Mouse (Mus musculus): ENCODE data around the gene Sf3b2.
"Not testable (repeated sequence)": the region's sequence is repeated elsewhere in the genome, so short reads cannot be mapped to it uniquely, and the experiment has no call there.

The Sf3b2 gene

DNA sequence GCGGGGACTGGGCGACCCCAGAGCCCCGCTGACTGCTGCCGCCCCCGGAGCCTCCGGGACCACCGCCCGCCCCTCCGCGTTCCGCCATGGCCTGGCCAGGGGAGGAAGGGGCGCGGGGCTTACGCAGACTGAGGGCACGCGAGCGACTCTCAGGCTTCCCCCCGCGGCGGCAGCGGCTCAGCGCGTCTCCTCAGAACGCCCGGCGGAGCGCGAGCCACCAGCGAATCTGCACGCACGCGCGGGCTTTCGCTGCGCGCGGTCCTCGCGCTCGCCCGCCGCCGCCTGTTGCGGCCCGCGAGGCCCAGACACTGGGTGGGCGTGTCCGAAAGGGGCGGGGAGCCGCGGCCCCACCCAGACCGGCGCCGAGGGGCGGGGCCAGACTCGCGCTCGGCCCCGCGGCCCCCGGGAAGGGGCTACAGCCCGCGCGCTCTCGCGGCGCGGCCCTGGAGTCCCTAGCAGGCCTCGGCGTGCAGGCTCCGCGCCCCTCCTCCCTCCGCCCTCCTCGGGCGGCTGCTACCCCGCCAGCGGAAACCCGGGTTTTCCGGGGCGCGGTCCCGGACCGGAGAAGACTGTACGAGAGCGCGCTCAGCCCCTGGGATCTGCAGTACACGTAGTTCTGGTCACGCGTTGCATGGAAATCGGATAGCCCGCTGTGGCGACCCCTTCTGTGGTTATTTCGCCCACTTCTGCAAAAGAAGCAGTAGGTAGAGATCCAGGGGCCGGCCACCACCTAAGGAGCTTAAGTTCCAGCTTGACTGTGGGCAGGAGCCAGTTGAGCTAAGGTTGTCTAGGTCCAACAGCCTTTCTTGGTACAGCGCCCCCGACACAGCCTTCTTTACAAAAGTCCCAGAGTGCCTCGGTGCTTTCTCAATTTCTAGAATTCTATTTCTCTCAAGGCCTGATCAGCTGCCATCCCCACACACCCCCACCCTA, 22.2 kb downstream of the Sf3b2 start, which contains the start of gene Pacs1:
Gene Pacs1 (minus strand): TSS at position 319 of the 933 bp plus-strand sequence.
- peak; percentile 85 for DNase-seq (ENCODE audit: low spot score)

DNA sequence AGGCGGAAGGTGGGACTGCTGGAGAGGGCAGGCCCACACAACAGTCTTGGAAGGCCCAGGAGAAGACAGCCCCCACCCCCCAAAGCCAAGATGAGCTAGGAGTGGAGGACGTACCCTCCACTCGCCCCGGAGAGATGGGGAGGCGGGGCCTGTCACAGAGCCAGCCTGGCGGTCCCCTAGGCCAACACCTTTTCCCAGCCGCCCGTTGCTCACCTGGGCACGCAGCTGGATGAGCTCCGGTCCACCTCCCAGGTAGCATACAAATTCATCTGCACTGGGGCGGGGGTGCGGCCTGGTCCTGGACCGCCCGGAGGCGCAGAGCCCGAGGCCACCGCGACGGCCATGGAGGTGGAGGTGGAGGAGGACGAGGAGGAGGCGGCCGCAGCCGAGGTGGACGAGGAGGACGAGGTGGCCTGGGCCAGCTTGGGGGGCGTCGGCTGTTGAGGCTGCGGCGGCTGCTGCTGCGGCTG, 22.9 kb downstream of the Sf3b2 start:
- DNase-seq (ENCODE audit: low spot score), result peak; percentile 23

DNA sequence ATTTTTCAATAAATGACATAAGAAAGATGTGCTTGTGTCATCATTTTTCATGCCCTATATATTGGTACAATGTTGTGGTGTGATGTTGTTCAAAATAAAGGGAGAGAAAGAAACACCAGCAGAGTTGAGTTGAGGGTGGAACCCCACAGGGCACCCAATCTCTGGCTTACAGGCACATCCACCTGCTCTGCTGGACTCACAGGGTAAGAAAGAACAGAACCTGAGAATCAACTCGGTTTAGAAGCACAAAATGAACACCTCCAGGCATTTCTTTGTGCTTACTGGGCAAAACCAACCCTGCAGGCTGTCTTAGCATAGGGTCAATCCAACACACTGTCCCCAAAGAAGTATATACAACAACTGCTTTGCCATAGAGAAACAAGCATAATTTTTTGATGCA, 23.8 kb downstream of the Sf3b2 start:
- no peak for DNase-seq (ENCODE audit: low spot score)

DNA sequence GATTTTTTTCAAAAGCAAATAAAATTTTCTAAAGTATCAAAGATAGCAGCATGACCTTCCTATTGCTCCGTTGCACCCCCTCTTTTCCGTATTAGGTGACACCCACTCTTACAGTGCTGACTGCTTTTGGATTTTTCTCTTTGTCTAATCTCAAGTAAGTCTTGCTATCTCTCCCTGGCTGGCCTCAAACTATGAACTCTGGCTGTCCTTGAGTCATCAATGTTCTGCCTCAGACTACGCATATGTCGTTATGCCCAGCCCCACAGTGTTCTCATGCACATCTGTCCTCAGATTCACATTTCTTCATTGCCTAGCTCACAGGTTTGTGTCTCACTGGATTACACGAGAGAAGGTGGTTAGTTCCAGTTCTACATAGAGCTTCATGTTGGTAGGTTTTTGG, 25.9 kb downstream of the Sf3b2 start:
- DNase-seq (ENCODE audit: low spot score), result no peak

DNA sequence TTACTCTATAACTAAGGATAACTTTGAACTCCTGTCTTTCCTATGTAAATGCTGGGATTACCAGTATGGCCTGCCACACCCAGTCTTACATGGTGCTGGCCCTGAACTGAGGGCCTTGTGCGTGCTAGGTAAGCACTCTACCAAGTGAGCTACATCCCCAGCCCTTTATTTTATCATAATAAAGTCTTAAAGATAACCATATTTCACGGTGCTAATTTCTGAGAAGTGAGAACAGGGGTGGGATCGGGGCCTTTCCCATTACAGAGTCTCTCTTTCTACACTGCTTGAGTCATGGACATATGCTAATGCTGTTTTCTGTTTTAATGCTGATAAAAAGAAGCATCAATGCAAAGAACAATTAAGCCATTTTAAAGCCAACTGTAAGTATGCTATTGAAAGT, 26.4 kb downstream of the Sf3b2 start:
- DNase-seq (ENCODE audit: low spot score), result no peak

DNA sequence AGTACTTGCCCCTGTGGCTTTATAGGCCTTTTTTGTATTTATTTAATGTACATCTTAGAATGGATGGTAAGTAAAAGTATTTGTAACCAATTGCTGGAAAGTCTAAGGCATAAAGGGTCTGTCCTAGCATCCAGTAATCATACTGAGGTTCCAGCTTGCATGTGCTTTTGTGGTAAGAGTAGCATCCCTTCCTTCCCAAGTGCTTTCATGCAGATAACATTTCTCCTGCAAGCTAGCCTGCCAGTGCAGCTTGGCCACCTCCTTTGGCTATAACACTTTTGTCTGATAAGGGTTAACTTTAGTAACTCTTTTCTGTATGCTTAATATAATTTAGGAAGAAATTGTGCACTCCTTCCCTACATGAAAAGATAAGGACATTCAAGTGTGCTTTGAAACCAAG, 27.2 kb downstream of the Sf3b2 start:
- DNase-seq (ENCODE audit: low spot score), result no peak

DNA sequence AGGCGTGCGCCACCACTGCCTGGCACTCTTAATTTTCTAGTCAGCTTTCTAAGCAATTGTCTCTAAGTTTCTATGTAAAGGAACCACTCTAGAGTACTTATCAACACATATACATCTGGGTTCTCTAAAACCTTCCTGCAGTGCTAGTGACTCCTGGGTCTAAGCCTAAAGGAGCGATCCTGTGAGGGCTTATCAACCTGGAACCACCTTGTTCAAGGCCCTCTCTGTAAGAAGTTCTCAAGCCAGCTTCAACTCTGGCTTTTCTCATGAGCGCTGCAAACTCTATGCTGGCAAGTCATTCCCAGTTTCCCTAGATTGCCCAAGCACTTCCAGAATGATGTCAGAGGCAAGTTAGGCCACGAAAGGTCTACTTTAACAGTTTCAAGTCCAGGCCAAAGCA, 28.2 kb downstream of the Sf3b2 start:
- DNase-seq (ENCODE audit: low spot score), result no peak

DNA sequence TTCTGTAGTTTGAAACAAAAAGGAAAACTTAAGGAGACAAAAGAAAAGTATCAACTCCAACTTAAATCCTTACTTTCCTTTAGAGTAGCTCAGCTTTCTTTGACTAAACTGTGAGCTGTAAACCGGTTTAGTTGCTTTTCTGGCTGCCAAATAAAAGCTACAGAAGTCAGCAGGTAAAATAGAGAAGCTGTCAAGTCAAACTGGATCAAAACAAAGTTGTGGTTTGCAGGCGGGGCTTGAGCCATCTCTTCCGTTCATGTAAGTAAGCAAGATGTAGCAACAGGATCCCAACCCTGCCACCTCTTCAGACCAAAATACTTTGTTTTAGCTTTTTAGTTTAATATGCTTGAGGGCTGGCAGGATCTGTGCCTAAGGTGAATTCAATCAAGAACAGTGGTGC, 38.1 kb downstream of the Sf3b2 start:
- DNase-seq (ENCODE audit: low spot score), result no peak

DNA sequence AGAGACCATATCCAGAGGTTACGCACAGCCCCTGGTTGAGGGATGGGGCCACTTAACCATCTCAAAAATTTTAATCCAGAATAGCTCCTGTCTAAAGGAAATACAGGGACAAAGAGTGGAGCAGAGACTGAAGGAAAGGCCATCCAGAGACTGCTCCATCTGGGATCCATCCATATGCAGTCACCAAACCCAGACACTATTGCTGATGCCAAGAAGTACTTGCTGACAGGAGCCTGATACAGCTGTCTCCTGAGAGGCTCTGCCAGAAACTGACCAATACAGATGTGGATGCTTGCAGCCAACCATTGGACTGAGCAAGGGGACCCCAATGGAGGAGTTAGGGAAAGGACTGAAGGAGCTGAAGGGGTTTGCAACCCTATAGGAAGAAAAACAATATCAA, 58.3 kb downstream of the Sf3b2 start:
- not testable (repeated sequence) for DNase-seq (ENCODE audit: low spot score)

DNA sequence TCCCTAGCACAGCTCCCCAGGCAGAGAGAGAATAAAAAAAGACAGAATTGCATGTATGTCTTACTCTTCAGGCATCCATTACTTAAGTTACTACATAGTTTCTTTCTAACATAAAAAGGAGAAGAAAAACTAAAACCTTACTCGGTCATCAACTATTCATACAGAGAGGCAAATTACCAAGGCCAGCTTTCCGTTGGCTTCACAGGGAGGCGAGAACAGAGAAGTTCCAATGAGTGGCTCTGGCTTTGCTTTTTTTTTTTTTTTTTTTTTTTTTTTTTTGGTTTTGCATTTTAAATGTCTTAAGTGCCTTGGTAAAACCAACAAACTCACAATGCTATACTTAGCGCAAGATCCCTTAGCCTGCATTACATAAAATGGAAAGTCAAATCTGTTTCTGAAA, 62.6 kb downstream of the Sf3b2 start:
- DNase-seq (ENCODE audit: low spot score), result no peak

DNA sequence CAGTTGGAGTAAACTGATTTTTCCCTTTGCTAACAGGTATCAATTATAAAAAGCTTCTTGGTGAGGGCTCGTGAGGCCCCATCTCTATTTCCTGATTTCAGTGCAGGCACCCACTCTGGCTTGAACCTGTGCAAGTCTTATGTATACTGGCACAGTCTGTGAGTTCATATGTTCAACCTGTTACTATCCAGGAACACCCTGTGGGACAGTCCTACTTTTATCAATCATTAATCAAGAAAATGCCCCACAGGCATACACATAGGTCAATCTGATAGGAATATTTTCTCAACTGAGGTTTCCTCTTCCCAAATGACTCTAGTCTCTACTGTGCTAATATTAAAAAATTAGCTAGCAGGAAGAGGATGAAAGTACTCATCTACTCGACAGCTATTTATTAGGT, 65.1 kb downstream of the Sf3b2 start:
- DNase-seq (ENCODE audit: low spot score), result no peak

DNA sequence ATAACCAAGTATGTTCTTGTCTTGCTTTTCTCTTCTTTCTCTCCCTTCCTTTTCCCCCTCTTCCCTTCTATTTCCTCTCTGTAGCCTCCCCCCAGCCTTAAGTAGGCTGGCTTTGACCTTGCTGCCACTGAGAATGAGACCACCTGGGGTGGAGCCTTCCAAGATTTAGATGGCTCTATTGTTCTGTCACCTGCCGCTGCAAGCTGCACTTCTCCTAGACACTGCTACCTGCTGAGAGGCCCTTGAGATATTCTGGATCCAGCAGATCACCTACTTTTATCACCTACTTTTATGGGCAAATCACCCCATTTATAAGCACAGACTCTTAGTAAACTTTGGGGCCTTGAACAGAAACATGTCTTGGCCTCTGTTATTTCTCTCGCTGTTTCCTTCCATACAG, 70.6 kb downstream of the Sf3b2 start:
- DNase-seq (ENCODE audit: low spot score), result no peak

DNA sequence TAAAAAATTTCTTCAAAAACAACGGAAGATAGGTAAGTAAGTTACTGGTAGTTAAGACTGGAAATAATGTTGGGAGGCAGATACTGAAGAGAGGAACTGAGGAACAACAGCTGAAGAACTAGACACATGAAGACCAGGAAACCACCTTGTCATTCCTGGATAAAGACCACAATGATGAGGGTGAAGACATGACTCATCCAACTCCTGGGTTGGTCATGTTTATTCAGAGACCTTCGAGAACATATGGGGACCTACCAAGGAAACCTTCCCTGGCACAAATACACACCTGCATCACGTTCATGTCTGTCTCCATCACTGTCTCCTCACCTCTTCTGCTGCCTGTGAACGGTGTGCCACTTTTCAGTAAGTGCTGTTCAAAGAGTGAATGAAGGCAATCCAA, 71.2 kb downstream of the Sf3b2 start:
- no peak for DNase-seq (ENCODE audit: low spot score)
